Mouse (Mus musculus) megakaryocyte, adult 5-6 weeks (primary cell): ENCODE results near the gene Ptpn21. TPM values are rescaled to one million over a fixed set of nuclear protein-coding genes. Genes with fewer than 3 reads are reported as not detected.

Experiments used
- ATAC-seq: 2 replicates; pipeline ENCODE4 v1.8.0; 2016; ENCODE audit warnings: mild to moderate bottlenecking, inconsistent platforms; ENCODE audit not compliant: poor library complexity, severe bottlenecking
- total RNA-seq, 2 experiments: library from RNA; stranded (forward) in 1 of 2; stranded (reverse) in 1 of 2; fragments of 153-499, 151-499 nt in 1 of 2; fragments of 221-1000, 200-1000 nt in 1 of 2; gene quantifications; 2 replicates each; pipeline versions ENCODE4 v1.2.3 to v1.2.4; 2015 to 2017

Gene Ptpn21
- total RNA-seq, 2 experiments from 2014 or later = 1.1 to 1.7 TPM

GRCm38 (mm10) chr12:98669086-98669485, 68.1 kb downstream of the Ptpn21 start:
- ATAC-seq = no peak

- no peak for ATAC-seq
These were observed 68.9 kb downstream of the Ptpn21 start for GRCm38 (mm10) chr12:98668132-98668814.

GRCm38 (mm10) chr12:98662617-98663016, 74.6 kb downstream of the Ptpn21 start:
- ATAC-seq = no peak

GRCm38 (mm10) chr12:98656873-98657272, 80.3 kb downstream of the Ptpn21 start:
- ATAC-seq = no peak

GRCm38 (mm10) chr12:98644852-98645251, 92.4 kb downstream of the Ptpn21 start:
- no peak for ATAC-seq

- peak; percentile 75; the same call in 1 of the 2 replicates for ATAC-seq
These were observed 108.8 kb downstream of the Ptpn21 start for GRCm38 (mm10) chr12:98628260-98628970.

GRCm38 (mm10) chr12:98627392-98628259, 109.6 kb downstream of the Ptpn21 start, which contains the start of gene Spata7:
Gene Spata7, plus strand, starts transcription at chr12:98628157.
- peak; percentile 99 for ATAC-seq

Other genes with a start within 250 kb of the Ptpn21 start
- gene Kcnk10, start 159.1 kb downstream of the Ptpn21 start, total RNA-seq (2015) = 0.33 TPM in 1 of 2 replicates, not detected in the other
- gene Kcnk10, start 159.1 kb downstream of the Ptpn21 start, total RNA-seq (2017) = 0.11 and 0.37 TPM in 2 replicates
- 1.9 and 3.4 TPM in 2 replicates for gene Spata7, start 109.2 kb downstream of the Ptpn21 start, total RNA-seq (2015)
- gene Spata7, start 109.2 kb downstream of the Ptpn21 start, total RNA-seq (2017) = 2.0 and 3.2 TPM in 2 replicates
- gene Zc3h14, start 9.6 kb upstream of the Ptpn21 start, total RNA-seq (2015) = 102 and 119 TPM in 2 replicates
- gene Zc3h14, start 9.6 kb upstream of the Ptpn21 start, total RNA-seq (2017) = 55.7 and 57.8 TPM in 2 replicates
- gene Eml5, start 164.1 kb upstream of the Ptpn21 start, total RNA-seq (2015) = 4.4 and 4.7 TPM in 2 replicates
- gene Eml5, start 164.1 kb upstream of the Ptpn21 start, total RNA-seq (2017) = 3.9 and 4.6 TPM in 2 replicates
- 0.84 TPM in 1 of 2 replicates, not detected in the other for gene Ttc8, start 183.2 kb upstream of the Ptpn21 start, total RNA-seq (2015)
- gene Ttc8, start 183.2 kb upstream of the Ptpn21 start, total RNA-seq (2017) = 0.28 and 0.73 TPM in 2 replicates